Mouse (Mus musculus): ENCODE data around the gene Atp8b4.

The Atp8b4 gene

GRCm38 (mm10) chr2:126432481-126433066 is 67.9 kb downstream of the Atp8b4 start:
- no peak for DNase-seq

- peak; percentile 20 for DNase-seq
These were observed 71.2 kb downstream of the Atp8b4 start for GRCm38 (mm10) chr2:126429282-126429681.

GRCm38 (mm10) chr2:126425223-126425622 is 75.3 kb downstream of the Atp8b4 start:
- no peak for DNase-seq

GRCm38 (mm10) chr2:126424714-126425113 is 75.8 kb downstream of the Atp8b4 start:
- peak; percentile 13 for DNase-seq

- DNase-seq = no peak
These were observed 79.6 kb downstream of the Atp8b4 start for GRCm38 (mm10) chr2:126420901-126421300.

- no peak for DNase-seq
These were observed 81.6 kb downstream of the Atp8b4 start for GRCm38 (mm10) chr2:126418916-126419315.

GRCm38 (mm10) chr2:126416772-126417171 is 83.7 kb downstream of the Atp8b4 start:
- no peak for DNase-seq

GRCm38 (mm10) chr2:126415981-126416380 is 84.5 kb downstream of the Atp8b4 start:
- DNase-seq = no peak

GRCm38 (mm10) chr2:126412759-126413158 is 87.7 kb downstream of the Atp8b4 start:
- DNase-seq = no peak

- no peak for DNase-seq
These were observed 101.0 kb downstream of the Atp8b4 start for GRCm38 (mm10) chr2:126399454-126399853.

- no peak for DNase-seq
These were observed 101.5 kb downstream of the Atp8b4 start for GRCm38 (mm10) chr2:126399017-126399416.

GRCm38 (mm10) chr2:126398216-126398615 is 102.3 kb downstream of the Atp8b4 start:
- DNase-seq = no peak

GRCm38 (mm10) chr2:126397513-126397912 is 103.0 kb downstream of the Atp8b4 start:
- DNase-seq = no peak

- DNase-seq = no peak
These were observed 105.5 kb downstream of the Atp8b4 start for GRCm38 (mm10) chr2:126394924-126395323.

GRCm38 (mm10) chr2:126387458-126388037 is 112.9 kb downstream of the Atp8b4 start:
- DNase-seq = no peak

- DNase-seq = no peak
These were observed 114.4 kb downstream of the Atp8b4 start for GRCm38 (mm10) chr2:126386056-126386455.

- DNase-seq = no peak
These were observed 120.2 kb downstream of the Atp8b4 start for GRCm38 (mm10) chr2:126380300-126380699.

- DNase-seq = no peak
These were observed 128.8 kb downstream of the Atp8b4 start for GRCm38 (mm10) chr2:126371634-126372033.

- DNase-seq = no peak
These were observed 130.7 kb downstream of the Atp8b4 start for GRCm38 (mm10) chr2:126369815-126370214.

GRCm38 (mm10) chr2:126363745-126364725 is 136.4 kb downstream of the Atp8b4 start:
- no peak for DNase-seq

- DNase-seq = peak; percentile 36
These were observed 137.3 kb downstream of the Atp8b4 start for GRCm38 (mm10) chr2:126363050-126363744.

GRCm38 (mm10) chr2:126361131-126361810 is 139.2 kb downstream of the Atp8b4 start:
- DNase-seq = no peak
